Mouse (Mus musculus) liver, embryonic 14.5 days (tissue): ENCODE measurements around the gene Pea15a. TPM values are rescaled to one million over a fixed set of nuclear protein-coding genes. Genes with fewer than 3 reads are reported as not detected.
"Not testable (repeated sequence)": the region's sequence is repeated elsewhere in the genome, so short reads cannot be mapped to it uniquely, and the experiment has no call there.

Experiments used
- ATAC-seq: fragments of 200-750 bp; cut with Nextera tagmentation; 2 replicates; pipeline ENCODE4 v1.8.0; 2017; ENCODE audit warnings: moderate number of reproducible peaks, mild to moderate bottlenecking, moderate library complexity; ENCODE audit not compliant: insufficient read depth
- DNase-seq, 3 experiments: peaks; one replicate each; pipeline ENCODE4 v3.0.0-alpha.2; 2012 to 2013; ENCODE audit warnings: low read depth in 3 of 3, low spot score in 3 of 3
- H3K27ac ChIP-seq: fragments of 300-500 bp; sonication (generic); 2 replicates; pipeline ENCODE4 v1.5.1; 2014; ENCODE audit warnings: moderate library complexity, mild to moderate bottlenecking, control low read depth, inconsistent platforms
- H3K27me3 ChIP-seq: fragments of 300-500 bp; sonication (generic); 2 replicates; pipeline ENCODE4 v1.6.1; 2014; ENCODE audit warnings: mild to moderate bottlenecking, low read length, moderate library complexity; ENCODE audit not compliant: control insufficient read depth, insufficient read depth
- H3K36me3 ChIP-seq: fragments of 300-500 bp; sonication (generic); replicated peaks from 2 replicates; pipeline ENCODE4 v1.6.1; 2014; ENCODE audit warnings: low read depth; ENCODE audit not compliant: control insufficient read depth, insufficient read depth
- H3K4me1 ChIP-seq, 2 experiments: fragments of 200-500 bp in 1 of 2; fragments of 300-500 bp in 1 of 2; sonication (generic) in 1 of 2; replicated peaks; 2 replicates each; pipeline ENCODE4 v1.6.1; 2012 to 2014; ENCODE audit warnings: antibody characterized with exemption in 1 of 2, inconsistent platforms in 1 of 2, low read length in 1 of 2; ENCODE audit not compliant: control insufficient read depth in 2 of 2, insufficient read depth in 2 of 2
- H3K4me2 ChIP-seq: fragments of 300-500 bp; sonication (generic); 2 replicates; pipeline ENCODE4 v1.6.1; 2014; ENCODE audit warnings: low read depth, mild to moderate bottlenecking, control low read depth, moderate library complexity
- H3K4me3 ChIP-seq, 2 experiments: fragments of 200-500 bp in 1 of 2; fragments of 300-500 bp in 1 of 2; sonication (generic) in 1 of 2; 2 replicates each; pipeline ENCODE4 v1.5.1; 2012 to 2014; ENCODE audit warnings: low read depth in 2 of 2, low read length in 2 of 2, mild to moderate bottlenecking in 2 of 2, control low read depth in 1 of 2, inconsistent platforms in 1 of 2, moderate library complexity in 1 of 2; ENCODE audit not compliant: insufficient read depth in 1 of 2
- H3K9ac ChIP-seq: fragments of 300-500 bp; sonication (generic); replicated peaks from 2 replicates; pipeline ENCODE4 v1.6.1; 2014; ENCODE audit warnings: mild to moderate bottlenecking, control low read depth, moderate library complexity
- H3K9me3 ChIP-seq: fragments of 300-500 bp; sonication (generic); 2 replicates; pipeline ENCODE4 v1.6.1; 2016; ENCODE audit warnings: low read length, mixed read lengths; ENCODE audit not compliant: control insufficient read depth
- CTCF ChIP-seq: IDR thresholded peaks from 2 replicates; pipeline ENCODE4 v1.5.1; 2016; ENCODE audit warnings: antibody characterized with exemption, low read depth, control low read depth
- EP300 ChIP-seq: IDR thresholded peaks from 2 replicates; pipeline ENCODE4 v1.6.1; 2016; ENCODE audit warnings: antibody characterized with exemption, low read depth
- WGBS: fragments of 180-500 bp; shearing (Covaris S2); extraction: QIAGEN DNeasy Blood & Tissue Kit; methylation state at CpG from one replicate; pipeline ENCODE4 v1.1.7; 2014; ENCODE audit not compliant: insufficient replicate concordance; 5-methylcytosine and 5-hydroxymethylcytosine counted together
- polyA plus RNA-seq, 2 experiments: library from polyadenylated mRNA; depleted of rRNA in 1 of 2; stranded (reverse) in 1 of 2; unstranded in 1 of 2; fragments of >200 nt; fragmentation: Nextera tagmentation in 1 of 2; extraction: Ambion mirVana in 1 of 2; gene quantifications; 2 replicates each; pipeline versions ENCODE4 v1.2.1 to v1.2.3; 2012 to 2014

Pea15a gene
- polyA plus RNA-seq (2012; rRNA removed) (10.4 and 11.1 TPM in 2 replicates), polyA plus RNA-seq (2014; fragmentation: Nextera tagmentation; extraction: Ambion mirVana) (14.4 and 16.5 TPM in 2 replicates)

GRCm38 (mm10) chr1:172206141-172206917, at the start of gene Pea15a:
Gene Pea15a, minus strand, starts transcription at chr1:172206804.
- Histone ChIP-seq H3K4me2 (peak within 1 kb of the TSS; percentile 63), H3K27me3 (no peaks in the 10 kb centered on the region), H3K36me3 (no peaks in the 10 kb centered on the region), H3K9ac (peak within 1 kb of the TSS; percentile 56), H3K4me1 (peaks cover 2 to 15% of the 10 kb centered on the region in 2 experiments; a peak in 2 of 4 replicates), H3K9me3 (no peaks in the 10 kb centered on the region), H3K27ac (no peak within 1 kb of the TSS), H3K4me3 (peak within 1 kb of the TSS; percentile 44 to 56)
- DNase-seq (peak in 1 of 3 experiments; percentile 17), ATAC-seq (peak; percentile 63)
- no peak for TF ChIP-seq EP300
- no peak for TF ChIP-seq CTCF
- WGBS: under 1% methylated on average over 38 of the region's 40 CpGs

DNA sequence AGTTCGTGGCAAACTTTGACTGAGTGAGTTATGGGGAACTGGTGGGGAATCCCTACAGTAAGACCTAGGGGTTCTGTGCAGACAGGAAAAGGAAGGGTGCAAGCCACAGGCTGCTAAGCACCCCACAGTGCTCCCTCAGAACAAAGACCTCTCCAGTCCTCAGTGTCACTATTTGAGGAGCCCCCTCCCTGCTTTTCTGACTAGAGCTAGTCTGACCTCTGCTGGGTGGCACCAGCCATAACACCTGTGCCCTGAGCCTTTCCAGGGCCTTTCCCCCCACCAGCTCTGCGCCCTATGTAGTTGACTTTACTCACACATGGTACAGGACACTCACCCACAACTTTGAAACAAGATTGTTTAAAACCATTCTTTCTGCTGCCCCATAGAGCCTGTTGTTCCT, 41.1 kb upstream of the Pea15a start:
- Histone ChIP-seq H3K36me3 (no peaks in the 10 kb centered on the region), H3K27me3 (peaks cover 15% of the 10 kb centered on the region), H3K9me3 (no peaks in the 10 kb centered on the region), H3K4me2 (no peak overlapping the region), H3K4me1 (no peaks in the 10 kb centered on the region; a peak in 1 of 4 replicates), H3K9ac (no peak overlapping the region), H3K4me3 (no peak overlapping the region), H3K27ac (no peak overlapping the region)
- TF ChIP-seq EP300 (no peak), CTCF (peak; percentile 38)
- WGBS: 25% methylated on average over 2 of the region's 2 CpGs
- ATAC-seq (no peak), DNase-seq (no peak)

DNA sequence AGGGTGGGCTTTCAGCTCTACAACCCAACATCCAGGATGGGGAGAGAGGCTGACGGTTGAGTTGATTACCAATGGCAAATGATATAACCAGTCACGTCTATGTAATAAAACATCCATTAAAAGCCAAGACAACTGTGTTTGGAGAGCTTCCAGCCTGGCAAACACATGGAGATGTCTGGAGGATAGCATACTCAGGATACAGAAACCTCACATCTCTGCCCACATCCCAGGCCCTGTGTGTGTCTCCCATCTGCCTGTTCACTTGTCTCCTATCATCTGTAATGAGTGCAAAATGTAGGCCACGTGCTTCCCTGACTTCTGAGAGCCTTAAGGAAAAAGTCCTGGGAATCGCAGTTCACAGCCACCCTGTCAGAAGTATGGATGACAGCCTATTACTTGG, 40.6 kb upstream of the Pea15a start:
- H3K27me3 ChIP-seq: peaks cover 15% of the 10 kb centered on the region
- TF ChIP-seq CTCF: no peak
- no peaks in the 10 kb centered on the region for H3K36me3 ChIP-seq
- no peak for DNase-seq
- no peak overlapping the region for H3K27ac ChIP-seq
- H3K4me2 ChIP-seq: no peak overlapping the region
- H3K4me1 ChIP-seq: no peaks in the 10 kb centered on the region; a peak in 1 of 4 replicates
- no peak for ATAC-seq
- H3K9ac ChIP-seq: no peak overlapping the region
- WGBS: 56% methylated on average over 4 of the region's 4 CpGs
- no peaks in the 10 kb centered on the region for H3K9me3 ChIP-seq
- no peak overlapping the region for H3K4me3 ChIP-seq

DNA sequence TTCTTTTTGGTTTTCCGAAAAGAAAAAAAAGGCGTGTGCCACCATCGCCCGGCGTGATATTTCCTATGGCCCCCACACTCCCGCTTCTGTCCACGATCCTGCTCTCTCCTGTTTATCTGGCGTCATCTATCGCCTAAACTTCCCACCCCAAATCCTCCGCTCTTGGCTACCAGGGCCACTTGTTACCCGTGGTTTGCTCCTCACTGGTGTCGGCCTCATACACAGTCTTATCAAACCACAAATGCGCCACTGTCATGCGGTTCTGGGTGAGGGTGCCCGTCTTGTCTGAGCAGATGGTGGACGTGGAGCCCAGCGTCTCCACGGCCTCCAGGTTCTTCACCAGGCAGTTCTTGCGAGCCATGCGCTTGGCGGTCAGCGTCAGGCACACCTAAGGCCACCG, 38.0 kb upstream of the Pea15a start:
- H3K27ac ChIP-seq, H3K9me3 ChIP-seq, H3K4me1 ChIP-seq, H3K4me3 ChIP-seq, H3K9ac ChIP-seq, ATAC-seq, DNase-seq, H3K36me3 ChIP-seq: not testable (repeated sequence)
- 28% methylated on average over 22 of the region's 23 CpGs for WGBS
- Histone ChIP-seq H3K27me3 (peaks cover 15% of the 10 kb centered on the region), H3K4me2 (0 out of 2 replicates have a peak overlapping the region, but pooled peaks have one; percentile 15)

DNA sequence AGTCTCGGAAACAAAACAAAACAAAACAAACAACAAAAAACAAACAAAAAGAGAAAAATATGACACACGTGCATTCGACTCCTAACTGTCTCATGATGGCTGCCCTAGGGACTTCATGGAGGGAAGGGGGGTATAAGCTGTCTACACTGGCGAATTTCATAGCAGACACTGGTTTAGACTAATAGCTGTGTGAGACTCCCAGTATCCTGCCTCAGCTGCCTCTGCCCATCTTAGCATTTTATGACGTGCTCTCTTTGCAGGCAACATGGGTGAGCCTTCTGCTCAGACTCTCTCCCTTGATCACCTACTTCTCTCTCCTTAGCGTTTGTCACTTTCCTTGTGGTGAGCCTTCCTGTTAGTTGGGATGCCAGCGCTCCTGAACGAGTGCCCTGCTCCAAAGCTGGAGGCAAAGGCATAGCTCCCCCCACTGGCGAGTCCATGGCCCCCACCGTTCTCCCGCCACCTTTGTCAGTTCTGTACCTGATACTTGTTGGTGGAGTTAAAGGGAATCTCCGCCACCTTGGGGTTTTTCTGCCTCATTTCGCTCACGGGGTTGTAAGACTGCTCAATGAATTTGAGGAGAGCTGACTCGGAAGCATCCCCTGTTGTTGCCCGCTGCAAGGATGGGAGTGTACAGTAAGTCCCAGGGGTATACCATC, 37.1 kb upstream of the Pea15a start:
- no peak overlapping the region for H3K4me3 ChIP-seq
- H3K36me3 ChIP-seq: no peaks in the 10 kb centered on the region
- no peak for DNase-seq
- no peaks in the 10 kb centered on the region; a peak in 2 of 4 replicates for H3K4me1 ChIP-seq
- no peak for TF ChIP-seq EP300
- TF ChIP-seq CTCF: peak; percentile 24; the same call in 1 of the 2 replicates
- H3K27ac ChIP-seq: no peak overlapping the region
- no peak for ATAC-seq
- no peaks in the 10 kb centered on the region for H3K9me3 ChIP-seq
- H3K4me2 ChIP-seq: no peak overlapping the region
- WGBS: 26% methylated on average over 16 of the region's 16 CpGs
- H3K9ac ChIP-seq: no peak overlapping the region
- H3K27me3 ChIP-seq: peaks cover 15% of the 10 kb centered on the region
